Mouse (Mus musculus): ENCODE measurements at regions not wholly inside any gene's neighbourhood (a gene's known extent, or its start where the extent isn't known, plus 50 kb on each side); places are given as distances from the start of the nearest gene placed in this dataset.

- no peak for DNase-seq (ENCODE audit: extremely low read depth, low read depth, low spot score)
Measured at GRCm38 (mm10) chr12:71568251-71568650, 258.6 kb downstream of the Dact1 start.

- DNase-seq (ENCODE audit: extremely low read depth, low read depth, low spot score) = no peak
Measured at GRCm38 (mm10) chr12:71568880-71569390, 259.3 kb downstream of the Dact1 start.

DNA sequence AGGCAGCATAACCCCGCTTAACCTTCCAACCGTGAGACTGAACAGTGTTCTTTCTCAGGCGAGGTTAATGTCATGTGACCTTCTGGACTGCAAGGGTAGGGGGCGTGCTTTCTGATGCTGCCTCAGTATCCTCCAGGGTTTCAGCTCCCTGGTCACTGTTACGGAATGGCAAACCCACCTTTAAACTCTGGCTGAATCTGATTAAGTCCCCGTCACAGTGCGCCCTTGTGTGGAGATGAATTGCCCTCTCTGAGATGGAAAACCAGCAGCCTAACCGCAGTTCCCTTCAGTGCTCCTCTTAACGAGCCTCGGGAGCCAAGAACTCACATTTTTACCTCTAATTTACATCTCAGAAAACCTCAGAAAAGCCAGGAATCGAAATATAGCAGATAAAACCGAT lies 260.0 kb downstream of the Dact1 start:
- DNase-seq (ENCODE audit: extremely low read depth, low read depth, low spot score) = no peak

DNA sequence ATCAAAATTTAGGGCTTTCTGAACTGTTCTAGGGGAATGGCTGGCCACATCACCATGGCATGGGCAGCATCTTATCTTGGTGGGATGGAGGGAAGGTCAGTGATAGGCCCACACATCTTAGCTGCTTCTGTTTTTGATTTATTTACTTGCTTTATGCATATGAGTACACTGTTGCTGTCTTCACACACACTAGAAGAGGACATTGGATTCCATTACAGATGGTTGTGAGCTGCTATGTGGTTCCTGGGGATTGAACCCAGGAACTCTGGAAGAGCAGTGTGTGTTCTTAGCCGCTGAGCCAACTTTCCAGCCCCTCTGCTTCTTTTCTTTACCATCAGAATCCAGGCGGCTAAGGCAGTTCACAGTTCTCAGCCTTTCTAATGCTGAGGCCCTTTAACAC lies 260.4 kb downstream of the Dact1 start:
- no peak for DNase-seq (ENCODE audit: extremely low read depth, low read depth, low spot score)

GRCm38 (mm10) chr12:71572833-71573446 lies 257.9 kb upstream of the Daam1 start:
- no peak for DNase-seq (ENCODE audit: extremely low read depth, low read depth, low spot score)

- DNase-seq (ENCODE audit: extremely low read depth, low read depth, low spot score) = no peak
Measured at GRCm38 (mm10) chr12:71573456-71573855, 257.4 kb upstream of the Daam1 start.

- no peak for DNase-seq (ENCODE audit: extremely low read depth, low read depth, low spot score)
Measured at GRCm38 (mm10) chr12:71574685-71575084, 256.2 kb upstream of the Daam1 start.

- DNase-seq (ENCODE audit: extremely low read depth, low read depth, low spot score) = no peak
Measured at GRCm38 (mm10) chr12:71577349-71577748, 253.5 kb upstream of the Daam1 start.

DNA sequence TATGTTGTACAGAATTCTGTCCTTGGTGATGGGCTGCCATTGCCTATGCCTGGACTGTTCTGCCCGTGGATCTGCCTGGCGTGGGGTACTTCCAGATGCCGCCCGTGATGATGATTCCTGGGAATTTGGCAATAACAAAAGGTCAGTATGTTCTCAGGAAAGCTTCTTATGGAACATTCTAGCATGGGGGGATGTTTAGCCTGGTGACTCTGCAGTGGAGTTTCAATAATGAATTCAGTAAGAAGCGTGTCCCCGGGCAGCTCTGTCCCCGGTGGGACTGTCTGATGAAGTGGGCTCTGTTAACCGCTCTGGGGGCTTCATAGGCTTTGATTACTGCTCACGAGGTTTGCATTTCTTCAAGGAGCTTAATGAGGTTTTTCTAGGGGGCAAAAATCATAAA lies 252.9 kb upstream of the Daam1 start:
- no peak for DNase-seq (ENCODE audit: extremely low read depth, low read depth, low spot score)

DNA sequence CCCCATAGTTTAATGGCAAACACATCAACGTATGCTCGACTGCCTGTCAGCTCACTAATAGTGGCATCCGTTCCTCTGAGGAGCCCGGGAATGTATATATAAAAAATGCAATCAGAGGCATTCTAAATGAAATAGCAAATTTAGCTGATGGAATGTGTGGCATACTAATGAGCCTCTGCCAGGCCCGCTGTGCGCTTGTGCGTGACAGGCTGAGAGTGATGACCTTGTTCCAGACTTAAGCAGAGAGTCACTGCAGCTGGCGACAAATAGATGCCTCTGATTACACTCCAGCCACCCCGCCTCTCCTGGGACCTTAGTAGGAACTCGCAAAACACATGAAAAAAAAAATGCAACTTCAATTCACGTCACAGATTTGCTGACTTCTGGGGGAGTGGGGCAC lies 252.0 kb upstream of the Daam1 start:
- DNase-seq (ENCODE audit: extremely low read depth, low read depth, low spot score) = no peak

GRCm38 (mm10) chr12:71580532-71581290 lies 250.2 kb upstream of the Daam1 start:
- no peak for DNase-seq (ENCODE audit: extremely low read depth, low read depth, low spot score)

- no peak for DNase-seq (ENCODE audit: extremely low read depth, low read depth, low spot score)
Measured at GRCm38 (mm10) chr12:71584618-71585017, 246.3 kb upstream of the Daam1 start.

GRCm38 (mm10) chr12:71598641-71599040 lies 232.2 kb upstream of the Daam1 start:
- DNase-seq (ENCODE audit: extremely low read depth, low read depth, low spot score) = no peak

GRCm38 (mm10) chr12:71601091-71601690 lies 229.7 kb upstream of the Daam1 start:
- no peak for DNase-seq (ENCODE audit: extremely low read depth, low read depth, low spot score)

DNA sequence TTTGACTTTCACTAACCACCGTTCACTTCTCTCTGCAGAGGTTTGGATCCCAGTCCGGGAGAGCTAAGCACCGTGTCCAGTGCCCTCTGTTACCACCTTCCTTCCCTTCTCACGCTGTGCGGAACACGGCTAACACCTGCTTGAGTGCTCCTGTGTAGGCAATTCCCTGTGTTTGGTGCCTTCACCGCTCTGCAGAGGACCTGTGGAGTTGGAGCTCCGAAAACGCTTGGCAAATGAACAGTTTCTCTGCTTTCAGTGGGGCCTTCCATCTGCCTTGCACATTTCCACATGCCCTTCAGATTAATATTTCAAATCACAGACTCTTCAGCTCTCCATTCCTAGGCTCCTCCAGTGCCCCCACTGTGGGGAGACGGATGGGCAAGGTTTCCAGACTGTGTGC lies 227.7 kb upstream of the Daam1 start:
- no peak for DNase-seq (ENCODE audit: extremely low read depth, low read depth, low spot score)

DNA sequence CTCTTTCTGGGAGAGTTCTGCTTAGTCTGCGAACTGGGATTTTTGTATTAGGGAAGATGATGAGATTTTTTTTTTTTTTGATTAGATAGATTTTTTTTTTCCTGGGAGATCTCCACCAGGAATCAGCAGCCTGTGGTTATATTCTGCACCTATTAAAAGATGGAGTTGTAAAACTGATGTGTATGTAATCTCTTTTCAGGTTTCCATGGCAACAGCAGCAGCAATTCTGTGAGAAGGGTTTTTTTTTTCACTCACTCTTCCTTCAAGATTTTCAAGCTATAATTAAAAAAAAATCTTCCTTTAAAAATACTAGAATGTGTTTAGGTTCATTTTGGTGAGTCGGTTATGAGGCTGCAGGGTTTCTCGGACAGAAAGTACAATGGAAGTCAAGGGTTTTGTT lies 224.5 kb upstream of the Daam1 start:
- DNase-seq (ENCODE audit: extremely low read depth, low read depth, low spot score) = no peak

- no peak for DNase-seq (ENCODE audit: extremely low read depth, low read depth, low spot score)
Measured at GRCm38 (mm10) chr12:71607966-71608365, 222.9 kb upstream of the Daam1 start.

- no peak for DNase-seq (ENCODE audit: extremely low read depth, low read depth, low spot score)
Measured at GRCm38 (mm10) chr12:71613326-71613725, 217.6 kb upstream of the Daam1 start.

GRCm38 (mm10) chr12:71614945-71615344 lies 215.9 kb upstream of the Daam1 start:
- DNase-seq (ENCODE audit: extremely low read depth, low read depth, low spot score) = no peak

GRCm38 (mm10) chr12:71615383-71615782 lies 215.5 kb upstream of the Daam1 start:
- no peak for DNase-seq (ENCODE audit: extremely low read depth, low read depth, low spot score)

- DNase-seq (ENCODE audit: extremely low read depth, low read depth, low spot score) = no peak
Measured at GRCm38 (mm10) chr12:71616121-71616520, 214.8 kb upstream of the Daam1 start.

DNA sequence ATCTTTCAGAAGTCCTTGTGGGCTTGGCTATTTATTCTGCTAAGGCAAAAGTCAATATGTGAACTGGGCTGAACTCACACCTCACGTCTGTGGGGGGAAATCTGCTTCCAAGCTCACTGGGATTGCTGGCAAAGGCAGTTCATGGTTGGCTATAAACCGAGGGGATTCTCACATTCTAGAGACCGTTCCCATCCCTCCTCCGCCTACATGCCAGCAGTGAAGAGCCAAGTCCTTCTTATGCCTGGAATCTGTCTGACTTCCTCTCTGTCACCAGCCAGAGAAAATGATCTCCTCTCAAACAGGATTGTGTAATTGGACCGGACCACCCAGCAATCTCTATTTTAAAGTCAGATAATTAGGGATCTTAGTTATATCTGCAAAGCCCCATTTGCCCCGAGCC lies 212.4 kb upstream of the Daam1 start:
- no peak for DNase-seq (ENCODE audit: extremely low read depth, low read depth, low spot score)

Data from fat pad, adult 2 months (tissue).